Mouse (Mus musculus) testis, postnatal 14 days (tissue): ENCODE measurements around the gene Polr2b.

Experiments
- DNase-seq: peaks from one replicate; pipeline ENCODE4 v3.0.0; 2021; ENCODE audit warnings: low spot score

The Polr2b gene

DNA sequence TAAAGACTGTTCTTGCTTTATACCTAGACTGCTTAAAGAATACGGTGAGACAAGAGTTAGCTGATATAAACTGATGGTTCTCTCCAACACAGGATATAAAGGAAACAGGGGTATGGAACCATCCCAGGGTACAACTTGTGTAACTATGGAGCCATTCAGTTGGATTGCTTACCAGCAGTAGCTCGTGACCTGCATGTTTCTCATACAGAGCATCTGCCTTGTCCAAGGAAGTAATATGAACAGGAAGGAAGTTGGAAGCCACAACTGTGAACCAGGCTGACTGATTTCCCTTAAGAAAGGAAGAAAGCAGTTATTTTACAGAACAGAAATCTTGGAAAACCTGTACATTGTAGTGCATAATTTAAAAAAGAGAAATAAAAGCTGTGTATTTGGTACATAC lies 10.5 kb upstream of the Polr2b start:
- DNase-seq: no peak

DNA sequence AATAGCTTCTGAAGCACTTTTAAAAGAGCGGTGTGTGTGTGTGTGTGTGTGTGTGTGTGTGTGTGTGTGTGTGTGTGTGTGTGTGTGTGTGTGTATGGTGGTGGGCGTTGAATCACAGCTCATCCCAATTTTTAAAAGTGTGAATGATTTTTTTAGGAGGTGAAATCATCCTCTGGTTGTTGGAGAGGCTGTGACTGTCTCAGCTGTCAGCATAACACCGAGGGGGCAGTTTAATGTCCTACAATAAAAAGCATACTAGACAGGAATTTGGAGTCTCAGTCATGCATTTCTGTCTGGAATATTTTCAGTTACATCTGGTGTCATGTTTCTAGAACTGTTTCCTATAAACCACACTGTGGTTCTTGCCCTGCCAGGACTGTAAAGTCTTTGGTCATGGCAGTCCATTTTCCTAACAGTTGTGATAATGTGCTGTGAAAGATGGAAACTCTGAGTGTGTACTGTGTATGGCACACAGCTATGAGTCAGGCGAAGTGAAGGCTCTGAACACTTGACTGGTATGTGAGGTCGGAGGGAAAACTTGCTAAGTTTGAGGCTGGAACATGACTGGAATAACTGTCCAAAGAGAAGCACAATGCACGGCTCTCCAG lies 8.5 kb upstream of the Polr2b start:
- DNase-seq: no peak

DNA sequence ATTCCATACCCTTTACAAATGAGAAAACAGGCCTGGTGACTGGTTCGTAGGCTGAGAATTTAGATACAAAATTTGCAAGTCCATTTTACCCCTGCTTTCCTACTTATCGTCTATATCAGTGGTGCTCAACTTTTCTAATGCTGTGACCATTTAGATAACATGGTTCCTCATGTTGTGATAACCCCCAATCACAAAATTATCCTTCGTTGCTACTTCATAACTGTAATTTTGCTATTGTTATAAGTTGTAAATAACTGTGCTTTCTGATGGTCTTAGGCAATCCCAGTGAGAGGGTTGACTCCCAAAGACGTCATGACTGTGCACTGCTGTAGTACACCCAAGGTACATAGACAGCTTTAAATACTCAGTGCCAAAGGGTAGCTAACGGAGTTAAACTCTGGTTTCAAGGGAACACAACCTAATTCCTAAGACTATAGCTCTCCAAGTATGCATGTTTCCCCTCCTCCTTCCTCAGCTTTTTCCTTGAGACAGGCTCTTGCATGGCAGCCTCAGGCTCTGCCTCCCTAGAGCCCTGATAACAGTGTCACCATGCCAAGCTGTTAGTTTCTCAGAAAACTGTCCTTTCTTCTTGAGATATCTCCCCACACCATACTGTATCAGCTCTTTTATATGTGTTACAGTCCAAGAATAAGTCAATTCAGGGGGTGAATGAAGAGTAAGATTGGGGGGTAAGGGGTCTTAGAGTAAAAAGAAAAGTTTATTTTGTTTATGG lies 2.0 kb upstream of the Polr2b start:
- DNase-seq: no peak

DNA sequence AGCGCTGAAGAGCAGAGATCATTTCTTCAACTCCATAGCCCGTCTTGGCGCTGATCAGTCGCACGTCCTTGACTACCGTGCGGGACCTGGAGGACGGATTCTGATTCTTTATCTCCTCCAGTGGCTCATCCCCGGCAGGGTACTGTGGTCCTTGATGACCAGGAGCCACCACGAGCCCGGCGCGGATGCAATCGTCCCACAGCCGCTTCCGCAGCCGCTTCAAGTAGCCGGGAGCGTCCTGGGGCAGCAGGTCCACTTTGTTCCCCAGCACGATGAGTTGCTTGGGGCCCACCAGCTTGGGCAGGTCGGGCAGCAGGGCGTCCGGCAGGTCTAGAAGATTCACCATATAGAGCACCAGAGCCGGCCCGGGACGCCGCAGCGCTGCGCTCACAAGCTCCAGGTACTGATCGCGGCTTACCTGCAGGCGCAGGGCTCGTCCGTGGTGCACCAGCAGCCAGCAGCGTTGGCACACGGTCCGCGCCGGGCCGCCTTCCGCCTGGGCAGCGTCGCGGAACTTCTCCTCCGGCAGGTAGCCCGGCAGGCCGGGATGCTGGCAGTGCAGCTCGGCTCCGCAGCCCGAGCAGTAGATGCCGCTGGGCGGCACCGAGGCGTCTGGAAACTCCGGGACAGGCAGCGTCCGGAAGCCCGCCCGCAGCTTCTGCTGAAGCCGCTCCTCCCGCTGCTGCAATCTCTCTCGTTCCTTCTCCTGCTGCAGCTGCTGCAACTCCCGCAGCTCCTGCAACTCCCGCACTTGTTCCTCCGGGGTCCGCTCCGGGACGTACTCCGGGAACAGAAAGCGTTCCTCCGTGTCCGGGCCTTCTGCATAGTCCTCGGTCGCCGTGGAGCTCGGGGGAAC lies 668 bp upstream of the Polr2b start:
- DNase-seq: no peak

DNA sequence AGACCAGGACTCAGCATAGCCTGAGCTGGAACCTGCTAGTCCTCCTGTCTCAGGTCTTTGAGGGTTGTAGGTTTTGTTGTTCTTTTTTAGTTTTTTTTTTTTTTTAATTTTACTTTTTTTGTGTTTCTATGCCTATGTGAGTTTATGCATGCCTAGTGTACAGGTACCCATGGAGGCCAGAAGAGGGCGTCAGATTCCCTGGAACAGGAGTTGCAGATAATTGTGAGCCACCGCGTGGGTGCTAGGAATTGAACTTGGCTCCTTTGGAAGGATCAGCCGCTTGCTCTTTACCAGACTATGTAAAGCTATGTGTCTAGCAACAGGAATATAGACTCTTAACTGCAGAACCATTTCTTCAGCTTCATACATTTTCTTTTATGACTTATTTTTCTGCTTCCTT lies 4.3 kb downstream of the Polr2b start:
- DNase-seq: no peak

DNA sequence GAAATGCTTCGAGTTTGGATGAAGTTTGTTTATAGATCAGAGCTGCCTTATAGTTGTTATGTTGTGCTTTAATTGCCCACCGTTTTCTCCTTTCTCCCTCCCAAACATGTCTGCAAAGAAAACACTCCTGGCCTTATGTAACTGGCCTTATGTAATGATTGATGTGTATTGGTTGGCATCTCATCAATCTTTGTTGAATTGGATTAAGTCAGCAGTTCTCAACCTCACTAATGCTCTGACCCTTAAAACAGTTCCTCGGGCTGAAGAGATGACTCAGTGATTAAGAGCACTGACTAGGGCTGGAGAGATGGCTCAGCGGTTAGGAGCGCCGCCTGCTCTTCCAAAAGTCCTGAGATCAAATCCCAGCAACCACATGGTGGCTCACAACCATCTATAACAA lies 5.0 kb downstream of the Polr2b start:
- no peak for DNase-seq

DNA sequence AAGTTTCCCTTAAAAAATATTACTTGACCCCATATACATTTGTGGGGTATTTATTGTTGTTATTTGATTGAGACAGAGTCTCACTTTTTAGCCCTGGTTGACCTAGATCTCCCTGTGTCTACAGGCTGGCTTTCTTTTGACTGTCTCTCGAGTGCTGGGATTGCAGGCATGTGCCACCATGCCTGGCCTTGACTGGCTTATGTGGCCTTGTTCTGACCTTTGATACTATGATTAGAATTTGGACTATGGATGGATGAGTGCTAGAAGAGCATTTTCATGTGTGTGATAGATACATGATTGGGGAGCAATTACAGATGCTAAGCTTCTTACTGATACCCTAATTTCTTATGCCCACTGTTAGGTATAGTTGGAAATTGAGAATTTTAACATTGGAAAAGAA lies 15.0 kb downstream of the Polr2b start:
- DNase-seq: no peak

DNA sequence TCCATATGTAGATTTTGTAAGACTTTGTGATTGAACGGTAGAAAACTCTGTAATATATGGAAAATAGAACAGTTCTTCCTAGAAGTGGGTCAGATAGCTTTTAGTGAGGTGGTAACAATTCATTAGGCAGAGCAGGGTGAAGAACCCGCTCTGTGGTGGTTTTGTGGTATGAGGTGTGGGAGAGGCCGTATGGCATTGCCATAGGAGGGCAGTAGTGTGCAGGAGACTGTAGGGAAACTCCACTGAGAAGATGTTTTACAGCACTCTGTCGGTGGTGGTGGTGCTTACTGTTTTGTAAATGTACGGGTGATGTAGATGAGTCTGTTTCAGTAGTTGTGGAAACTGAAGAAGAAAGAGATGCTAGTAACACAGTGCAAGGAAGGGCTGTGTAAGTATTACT lies 20.2 kb downstream of the Polr2b start:
- no peak for DNase-seq

DNA sequence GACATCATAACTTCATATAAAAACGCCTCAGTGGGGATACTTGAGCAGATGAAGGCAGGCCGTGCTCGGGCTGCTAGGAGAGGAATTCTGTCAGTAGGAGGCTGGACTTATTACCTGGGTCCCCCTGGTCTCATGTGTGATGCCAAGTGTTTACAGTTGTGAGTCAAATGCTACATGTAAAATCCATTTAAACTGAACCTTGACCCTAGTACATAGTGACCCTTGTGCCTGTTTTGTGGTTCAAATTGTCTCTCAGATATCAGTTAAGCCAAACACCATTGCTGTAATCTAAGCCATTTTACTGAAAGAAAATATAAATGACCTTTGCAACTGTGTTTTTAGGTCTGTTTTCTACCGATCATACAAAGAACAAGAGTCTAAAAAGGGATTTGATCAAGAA lies 30.1 kb downstream of the Polr2b start:
- DNase-seq: no peak

DNA sequence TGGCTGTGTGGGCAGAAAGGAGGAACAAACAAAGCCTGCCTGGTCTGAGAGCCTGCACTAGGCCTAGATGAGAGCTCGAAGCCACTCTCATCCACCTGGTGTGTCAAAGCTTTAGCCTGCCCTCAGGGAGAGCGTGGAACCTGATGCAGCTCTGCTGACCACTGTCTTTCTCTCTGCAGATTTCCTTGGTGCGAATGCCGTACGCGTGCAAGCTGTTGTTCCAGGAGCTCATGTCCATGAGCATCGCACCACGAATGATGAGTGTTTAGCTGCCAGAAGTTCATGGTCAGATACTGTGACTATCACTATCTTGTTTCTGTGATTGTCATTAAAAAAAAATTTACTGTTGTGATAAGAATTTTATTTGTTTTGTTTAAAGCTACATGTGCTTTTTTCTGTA lies 39.0 kb downstream of the Polr2b start:
- no peak for DNase-seq

DNA sequence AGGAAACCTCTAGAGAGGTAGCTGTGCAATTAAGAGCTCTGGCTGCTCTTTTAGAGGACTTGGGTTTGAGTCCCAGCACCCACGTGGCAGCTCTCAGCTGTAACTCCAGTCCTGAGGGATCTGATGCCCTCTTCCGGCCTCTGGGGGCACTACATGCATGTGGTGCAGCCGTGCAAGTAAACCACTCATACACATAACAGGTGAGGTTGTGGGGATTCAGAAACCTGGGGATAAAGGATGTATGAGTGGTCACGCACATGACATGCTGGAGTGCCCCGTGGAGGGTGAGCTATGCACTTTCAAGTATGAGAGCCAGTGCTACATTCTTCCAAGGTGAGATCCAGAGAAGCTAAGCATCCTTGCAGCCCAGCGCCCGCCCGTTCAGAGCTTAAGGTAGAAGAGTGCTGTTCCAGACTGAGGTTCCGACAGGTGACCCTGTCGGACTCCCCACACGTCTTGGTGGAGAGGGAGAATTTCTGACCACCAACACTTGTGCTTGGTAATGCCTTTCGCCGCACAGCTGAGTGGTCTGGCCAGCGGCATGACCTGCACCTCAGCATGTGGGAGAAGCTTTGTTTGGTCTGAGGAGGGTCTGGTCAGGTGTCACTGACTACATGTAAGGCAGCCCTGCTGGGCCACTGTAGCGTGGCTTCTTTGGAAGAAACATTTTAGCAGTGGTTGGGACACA lies 40.2 kb downstream of the Polr2b start:
- no peak for DNase-seq

DNA sequence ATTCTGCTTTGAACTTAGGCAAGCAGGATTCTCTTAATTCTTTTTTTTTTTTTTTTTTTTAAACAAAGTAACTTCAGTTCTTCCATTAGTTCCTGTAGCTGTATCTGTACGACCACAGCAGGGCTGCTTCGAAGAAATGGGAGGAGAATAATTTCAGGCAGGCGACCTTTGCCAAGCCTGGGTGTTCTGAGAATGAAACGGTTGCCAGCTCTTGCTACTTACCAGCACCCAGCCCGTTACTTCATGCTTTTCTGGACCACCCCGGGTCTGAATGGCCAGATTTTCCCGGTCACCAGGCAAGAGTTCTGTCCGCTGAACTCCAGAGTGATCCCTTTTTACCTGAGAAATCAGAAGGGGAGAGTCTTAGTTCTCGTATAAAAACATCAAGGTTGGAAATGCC lies 41.7 kb downstream of the Polr2b start:
- no peak for DNase-seq

DNA sequence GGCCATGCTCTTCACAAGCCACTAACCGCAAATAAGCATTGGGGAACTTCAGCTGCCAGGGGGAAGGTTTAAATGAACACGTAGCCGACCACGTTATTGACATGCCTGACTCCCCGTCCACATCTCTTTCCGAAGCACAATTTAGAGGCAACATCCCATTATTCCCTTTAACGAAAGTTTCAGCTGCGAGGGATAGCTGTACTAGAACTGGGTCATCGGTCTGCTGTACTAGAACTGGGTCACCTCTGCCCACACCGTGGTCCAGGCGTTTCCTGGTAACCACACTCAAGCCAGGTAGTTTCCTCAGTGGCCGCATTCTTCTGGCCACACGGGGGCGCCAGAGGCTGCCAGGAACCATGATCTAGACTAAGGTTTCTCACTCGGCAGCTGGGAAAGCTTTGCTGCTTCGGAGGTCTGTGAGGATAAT lies 44.4 kb downstream of the Polr2b start:
- peak; percentile 80 for DNase-seq

DNA sequence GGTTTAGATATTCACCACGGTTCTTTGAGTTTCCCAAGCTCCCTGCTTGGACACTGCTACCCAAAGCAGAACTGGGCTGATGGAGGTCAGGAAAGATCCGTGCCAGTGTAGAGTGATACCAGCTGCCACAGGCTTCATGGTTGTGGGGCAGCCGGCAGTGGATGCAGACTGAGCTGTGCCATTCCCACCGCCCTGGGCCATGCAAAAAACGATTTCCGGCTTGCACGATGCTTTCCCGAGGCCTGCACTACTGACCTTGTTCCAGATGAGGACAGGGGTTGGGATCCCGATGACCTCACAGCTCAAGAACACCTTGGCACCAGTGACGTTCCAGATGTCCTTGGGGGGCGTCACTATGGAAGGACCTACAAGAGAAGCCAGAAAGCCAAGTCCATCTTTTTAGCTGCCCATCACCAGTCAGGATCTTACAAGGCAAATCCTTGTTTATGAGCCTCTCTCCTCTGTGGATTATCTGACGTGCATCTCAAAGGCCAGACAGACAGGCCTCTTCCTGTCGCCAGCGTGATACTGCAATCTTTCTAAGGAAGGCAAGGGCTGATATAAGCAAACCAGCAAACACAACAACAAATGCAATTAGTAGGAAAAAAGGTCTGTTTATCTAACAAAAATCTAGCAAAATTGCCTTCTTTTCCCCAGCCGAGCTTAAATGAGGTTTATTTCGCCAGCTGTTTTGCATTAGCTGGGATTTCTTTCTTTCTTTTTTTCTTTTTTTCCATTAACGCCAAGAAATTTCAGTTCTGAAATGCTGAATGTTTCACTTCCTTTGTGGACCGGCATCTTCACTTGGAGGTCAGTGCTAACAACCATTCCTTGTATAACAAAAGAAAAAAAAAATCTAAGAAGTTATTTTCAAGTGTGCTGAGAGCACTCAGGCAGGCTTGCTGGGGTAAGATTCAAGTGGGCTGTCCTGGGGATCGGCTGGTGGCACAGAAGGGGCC lies 45.6 kb downstream of the Polr2b start:
- no peak for DNase-seq

DNA sequence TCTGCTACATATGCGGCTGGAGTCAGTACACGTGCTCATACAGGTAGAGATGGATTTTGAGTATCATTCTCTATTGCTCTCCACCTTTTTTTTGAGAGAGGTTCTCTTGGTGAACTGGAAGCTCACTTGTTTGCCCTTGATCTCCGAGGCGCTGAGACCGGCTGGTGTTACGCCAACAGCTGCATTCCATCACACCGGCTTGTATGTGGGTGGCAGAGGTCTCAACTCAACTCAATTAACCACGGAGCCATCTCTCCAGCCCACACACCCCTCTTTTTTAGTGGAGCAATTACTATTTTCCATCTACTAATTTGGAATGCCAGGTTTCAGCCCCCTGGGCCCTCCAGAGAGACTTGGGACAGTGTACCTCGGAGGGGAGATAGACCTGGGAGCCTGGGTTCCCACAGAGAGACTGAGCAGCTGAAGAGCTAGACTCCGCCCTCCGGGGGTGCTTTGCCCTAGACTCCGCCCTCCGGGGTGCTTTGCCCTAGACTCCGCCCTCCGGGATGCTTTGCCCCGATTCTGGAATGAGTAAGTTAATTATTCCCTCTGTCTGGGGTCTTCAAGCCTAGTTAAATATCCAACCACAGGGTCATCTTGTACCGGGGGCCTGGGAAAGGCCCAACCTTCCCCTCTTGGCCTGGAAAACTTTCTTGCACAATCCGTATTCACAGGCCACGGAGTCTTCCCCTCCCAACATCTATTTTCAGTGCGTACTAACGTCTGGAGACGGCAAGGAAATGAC lies 47.6 kb downstream of the Polr2b start:
- DNase-seq: peak; percentile 60

DNA sequence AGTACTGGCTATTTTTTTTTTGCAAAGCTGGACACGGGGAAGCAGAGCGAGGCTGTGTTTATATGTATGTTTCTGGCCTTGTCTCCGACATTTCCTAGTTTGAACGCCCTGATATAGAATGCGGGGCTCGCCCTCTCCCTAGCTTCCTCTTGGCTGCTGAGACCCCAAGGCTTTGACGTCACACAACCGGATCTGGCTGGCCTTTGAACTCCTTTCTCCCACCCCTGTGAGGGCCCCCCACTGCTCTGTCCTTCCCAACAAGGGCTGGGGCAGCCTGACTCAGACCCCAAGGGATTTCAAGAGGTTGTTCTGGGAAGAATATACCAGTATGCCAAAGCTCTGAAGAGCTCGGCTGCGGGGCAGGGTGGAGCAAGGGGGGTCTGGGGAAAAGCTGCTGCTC lies 48.4 kb downstream of the Polr2b start:
- peak; percentile 48 for DNase-seq

DNA sequence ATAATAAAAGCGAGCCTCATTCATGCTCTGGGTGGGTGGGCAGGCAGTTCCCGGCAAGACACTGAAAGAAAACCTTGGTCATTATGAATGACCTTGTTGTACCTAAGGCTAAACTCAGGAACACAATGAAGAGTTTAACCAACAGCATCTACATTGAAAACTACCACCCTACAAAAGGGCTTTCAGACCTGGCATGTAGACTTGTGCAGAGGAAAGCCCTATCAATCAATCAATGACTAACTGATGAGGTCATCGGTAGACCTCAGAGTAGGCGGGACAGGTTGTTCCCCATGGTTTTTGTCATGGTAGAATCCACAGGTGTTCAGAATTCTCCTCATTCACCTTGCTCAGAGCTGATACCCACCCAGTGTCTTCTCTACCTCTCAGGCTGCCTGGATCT lies 50.0 kb downstream of the Polr2b start:
- no peak for DNase-seq

DNA sequence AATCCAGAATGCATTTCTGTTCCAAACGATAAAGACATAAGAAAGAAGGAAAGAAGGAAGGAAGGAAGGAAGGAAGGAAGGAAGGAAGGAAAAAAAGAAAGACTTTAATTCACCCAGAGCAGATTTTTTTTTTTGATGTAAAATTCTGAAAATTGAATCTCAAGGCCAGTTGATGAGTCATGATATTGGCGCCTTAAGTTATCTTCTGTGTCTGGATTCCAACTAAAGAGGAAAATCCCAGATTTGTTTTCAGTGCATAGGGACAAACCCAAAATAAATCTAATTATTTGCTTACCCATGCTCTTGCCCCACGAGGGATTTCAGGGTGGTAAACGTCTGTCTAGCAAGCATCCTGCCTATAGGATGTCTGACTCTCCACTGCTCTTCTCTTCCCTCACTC lies 51.1 kb downstream of the Polr2b start:
- no peak for DNase-seq

DNA sequence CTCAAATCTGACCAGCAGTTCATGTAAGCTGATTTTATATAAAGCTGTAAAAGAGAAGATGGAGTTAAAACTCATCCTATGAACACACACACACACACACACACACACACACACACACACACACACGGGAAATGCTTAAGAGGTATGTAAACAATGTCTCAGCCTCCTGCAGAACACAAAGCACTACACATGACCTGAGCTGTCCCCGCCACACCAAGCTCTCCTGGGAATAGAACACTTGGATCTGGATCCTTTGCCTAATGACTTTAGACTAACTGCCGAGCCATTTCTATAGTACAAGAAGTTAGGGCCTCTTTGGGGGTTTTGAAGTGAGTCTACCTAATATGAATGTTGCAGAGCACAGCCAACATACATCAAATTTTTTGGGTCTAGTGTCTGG lies 52.2 kb downstream of the Polr2b start:
- no peak for DNase-seq

DNA sequence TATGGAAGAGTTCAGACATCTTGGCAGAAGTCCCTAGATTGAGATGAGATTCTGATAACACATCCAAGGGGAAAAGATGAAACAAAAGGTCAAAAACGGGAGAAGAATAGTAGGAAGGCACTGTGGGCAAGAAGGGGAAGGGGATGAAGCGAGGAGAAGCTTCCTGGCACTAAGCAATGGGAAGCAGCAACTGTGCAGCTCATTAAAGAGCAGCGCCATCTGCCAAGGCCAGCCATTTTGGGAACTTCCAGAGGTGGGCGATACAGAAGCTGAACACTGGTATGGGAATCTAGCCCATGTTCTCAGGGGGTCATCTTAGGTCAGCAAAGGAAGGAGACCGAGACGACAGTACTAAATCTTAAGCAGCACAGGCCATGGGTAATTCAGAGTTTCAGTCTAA lies 53.7 kb downstream of the Polr2b start:
- no peak for DNase-seq
